Mouse (Mus musculus) frontal cortex, postnatal 14 days (tissue): ENCODE data around the gene Kif16b.
A peak's percentile ranks its signal among the peaks of the same experiment; 100 is the strongest.

Source experiments
- DNase-seq, 2 experiments: peaks; one replicate each; pipeline ENCODE4 v3.0.0; 2022; ENCODE audit warnings: low spot score in 2 of 2

Kif16b gene

DNA sequence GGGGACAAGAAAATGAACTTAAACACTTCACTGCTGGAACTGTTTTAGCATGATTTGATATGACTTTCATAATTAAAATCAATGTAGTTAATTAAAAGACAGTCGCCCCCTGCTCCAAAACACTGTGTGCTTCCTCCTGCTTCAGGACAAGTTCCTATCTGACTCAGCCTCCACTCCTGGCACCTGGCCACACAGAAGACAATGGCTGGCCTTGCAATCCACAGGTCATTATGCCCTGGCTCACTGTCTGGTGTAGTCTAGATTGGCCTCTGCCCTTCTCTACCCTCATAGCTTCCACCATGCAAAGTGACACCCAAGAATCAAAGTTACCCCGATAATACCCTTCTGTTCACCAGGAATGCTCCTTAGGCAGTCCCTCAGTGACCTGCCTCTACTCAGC is 26.8 kb downstream of the Kif16b start:
- no peak for DNase-seq

DNA sequence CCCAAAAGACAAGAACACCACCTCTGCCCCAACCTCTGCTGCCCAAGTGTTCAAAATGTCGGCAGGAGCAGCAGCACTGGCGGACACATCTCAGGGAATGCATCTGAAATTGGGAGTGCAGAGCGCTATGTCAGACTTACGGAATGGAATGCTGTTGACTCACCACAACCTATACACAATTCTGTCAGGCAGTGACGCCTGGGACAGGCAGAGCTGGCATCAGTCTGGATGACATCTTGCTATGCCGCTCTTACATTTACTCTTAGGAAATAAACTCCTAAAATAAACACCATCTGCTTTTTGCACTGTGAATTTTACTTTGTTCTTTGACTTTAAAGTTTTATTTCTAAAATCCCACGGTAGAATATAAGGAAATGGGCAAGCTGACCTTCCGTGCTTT is 31.3 kb downstream of the Kif16b start:
- DNase-seq = no peak

DNA sequence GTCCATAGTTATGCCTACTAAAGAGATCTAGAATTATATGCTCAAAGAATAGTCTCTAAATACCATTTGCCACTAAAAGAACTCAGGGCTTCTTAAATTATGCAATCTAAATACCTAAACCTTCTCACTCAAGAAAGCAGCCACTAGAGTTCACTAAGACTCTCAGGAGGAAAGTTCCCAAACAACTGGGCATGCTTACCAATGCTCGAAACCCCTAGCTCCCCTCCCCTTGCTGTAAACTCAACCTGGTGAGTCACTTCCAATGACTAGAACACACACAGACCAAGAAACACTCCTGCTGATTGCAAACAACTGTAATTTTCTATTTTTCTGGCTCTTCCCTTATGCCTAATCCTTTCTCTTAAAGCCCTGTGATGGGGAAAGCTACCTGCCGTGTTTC is 33.9 kb downstream of the Kif16b start:
- no peak for DNase-seq

DNA sequence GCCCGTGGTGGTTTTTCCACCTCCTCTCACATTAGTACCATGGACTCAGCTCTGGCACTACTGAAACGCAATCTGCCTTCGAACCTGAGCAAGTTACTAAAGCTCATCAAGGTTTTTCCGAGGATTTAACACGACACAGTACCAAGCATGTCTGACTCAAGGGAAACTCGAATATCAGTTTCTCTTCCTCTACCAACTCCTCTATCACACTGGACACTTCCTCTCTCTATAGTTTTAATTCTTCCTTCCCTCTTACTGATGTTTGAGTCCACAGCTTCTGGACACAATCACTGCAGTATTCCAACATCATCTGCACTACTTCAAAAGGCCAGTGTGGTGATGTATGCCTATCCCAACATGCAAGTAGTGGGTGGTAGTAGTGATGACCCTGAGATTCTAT is 40.3 kb downstream of the Kif16b start:
- DNase-seq = no peak

DNA sequence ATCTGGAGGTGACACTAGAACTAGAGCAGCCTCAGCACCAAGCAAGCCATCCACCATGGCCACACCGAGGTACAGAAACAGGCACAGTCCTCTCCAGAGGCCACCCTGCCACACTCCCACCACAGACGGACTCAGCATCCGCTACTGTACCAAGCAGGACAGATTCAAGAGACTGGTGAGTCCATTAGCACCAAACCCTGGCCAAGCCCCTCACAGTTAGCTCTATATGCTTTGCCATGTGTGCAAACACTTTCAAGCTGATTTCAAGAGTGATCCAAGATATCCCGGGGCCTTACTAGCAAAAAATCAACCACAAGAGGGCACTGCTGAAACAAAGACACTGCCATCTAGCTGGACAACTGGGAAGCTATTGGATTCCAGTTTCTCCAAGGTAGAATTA is 41.9 kb downstream of the Kif16b start:
- DNase-seq = peak in 1 of 2 experiments; percentile 53

DNA sequence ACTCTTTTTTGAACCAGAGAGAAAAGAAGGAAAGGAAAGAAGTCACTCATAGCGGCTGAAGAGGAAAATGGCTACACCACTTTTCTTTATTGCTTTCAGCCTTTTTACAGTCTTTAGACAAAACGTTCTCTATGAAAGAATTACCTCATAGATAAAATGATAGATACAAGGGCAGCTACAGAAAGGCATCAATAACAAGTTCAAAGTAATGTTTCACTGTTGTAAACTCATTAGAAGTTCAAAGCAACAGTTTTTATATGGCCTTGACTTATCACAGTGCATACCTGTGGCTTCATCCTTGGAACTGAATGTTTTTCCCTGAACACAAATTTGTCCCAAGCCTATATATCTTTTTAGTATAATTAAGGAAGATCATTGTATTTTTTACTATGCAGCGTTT is 62.6 kb downstream of the Kif16b start:
- no peak for DNase-seq

DNA sequence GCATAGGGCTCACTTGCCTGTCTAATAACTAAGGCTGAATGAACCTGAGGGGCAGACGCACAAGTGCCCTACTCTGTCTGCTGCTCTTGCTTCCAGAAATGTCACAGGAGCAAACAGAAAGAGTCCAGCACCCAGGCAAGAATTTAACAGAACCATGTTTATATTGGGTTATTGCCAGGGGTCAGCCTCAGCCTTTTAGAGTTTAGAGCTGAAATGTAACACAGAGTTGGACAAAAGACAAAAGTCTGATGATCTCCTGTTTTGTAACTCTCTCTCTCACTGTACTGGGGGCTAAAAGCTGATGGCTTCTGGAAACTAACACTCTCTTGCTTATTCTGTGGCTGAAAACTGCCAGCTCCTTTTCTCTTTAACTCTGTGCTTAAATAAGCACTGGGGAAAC is 63.2 kb downstream of the Kif16b start:
- no peak for DNase-seq

DNA sequence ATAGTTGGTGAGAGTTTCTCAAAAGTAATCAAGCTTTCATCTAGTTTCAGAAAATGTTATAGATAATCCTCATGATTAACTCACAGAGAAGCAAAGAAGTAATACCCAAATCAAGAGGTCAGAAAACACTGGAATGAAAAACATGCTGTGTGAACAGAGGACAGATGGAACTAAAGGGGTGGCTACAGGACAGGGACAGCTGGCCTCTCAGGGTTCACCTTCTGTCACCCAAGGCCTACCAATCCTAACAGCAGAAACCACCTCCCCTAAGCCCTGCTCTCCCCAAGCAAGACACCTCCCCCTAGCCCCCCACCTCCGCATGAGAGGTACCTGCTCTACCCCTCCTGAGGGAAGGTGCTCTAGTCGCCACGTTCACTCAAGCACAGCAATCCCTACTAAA is 66.6 kb downstream of the Kif16b start:
- DNase-seq = no peak

DNA sequence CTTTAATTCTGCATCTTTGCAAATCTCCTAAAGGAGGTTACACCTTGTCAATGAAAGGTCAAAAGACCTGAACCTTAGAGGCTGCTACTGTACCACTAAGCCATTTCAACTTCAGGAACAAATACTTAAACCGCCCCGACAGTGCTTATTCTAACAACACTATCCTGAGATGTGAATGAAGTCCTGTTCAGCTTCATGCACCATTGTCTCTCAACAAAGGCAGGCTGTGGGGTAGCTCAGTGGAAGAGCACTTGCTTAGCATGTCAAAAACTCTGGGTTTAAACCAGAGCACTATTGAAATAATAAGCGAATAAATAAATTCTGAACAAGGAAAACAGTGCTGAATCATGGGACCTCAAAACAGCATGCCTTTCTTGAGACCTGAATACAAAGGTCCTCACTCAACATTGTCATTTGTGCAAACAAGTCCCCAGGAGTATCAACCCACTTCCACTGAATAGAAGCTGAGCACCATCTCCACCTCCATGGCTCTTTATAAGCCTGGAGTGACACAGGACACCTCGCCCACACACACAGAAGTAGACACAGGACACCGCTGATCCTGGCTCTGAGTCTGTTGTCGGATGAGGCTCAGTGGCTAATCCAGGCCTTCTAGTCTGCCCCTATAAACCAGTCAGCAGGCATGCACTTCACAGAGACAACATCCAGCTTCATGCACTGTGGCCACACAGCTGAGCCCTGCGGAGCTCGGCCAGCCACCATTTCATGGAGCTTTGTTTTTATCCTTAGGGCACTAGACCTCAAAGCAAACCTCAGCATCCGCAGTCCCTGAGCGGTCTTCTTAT is 68.5 kb downstream of the Kif16b start:
- no peak for DNase-seq

DNA sequence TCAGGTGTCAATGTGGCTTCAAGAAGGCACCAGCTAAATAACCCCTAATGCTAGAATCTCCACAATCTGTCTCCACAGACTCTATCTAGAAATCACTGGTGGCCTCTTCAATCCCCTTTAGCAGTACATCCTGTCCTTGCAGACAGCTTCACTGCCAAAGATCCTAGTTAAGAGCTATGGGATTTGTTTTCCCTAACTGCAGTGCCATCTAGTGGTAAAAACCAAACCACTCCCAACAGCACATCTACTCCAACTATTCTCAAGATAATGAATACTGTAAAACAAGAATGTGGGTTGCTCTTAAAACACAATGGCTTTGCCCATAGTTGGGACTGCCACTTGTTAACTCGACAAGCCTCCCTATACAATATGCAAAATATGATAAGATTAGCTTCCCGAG is 88.3 kb downstream of the Kif16b start:
- peak in 1 of 2 experiments; percentile 14 for DNase-seq

DNA sequence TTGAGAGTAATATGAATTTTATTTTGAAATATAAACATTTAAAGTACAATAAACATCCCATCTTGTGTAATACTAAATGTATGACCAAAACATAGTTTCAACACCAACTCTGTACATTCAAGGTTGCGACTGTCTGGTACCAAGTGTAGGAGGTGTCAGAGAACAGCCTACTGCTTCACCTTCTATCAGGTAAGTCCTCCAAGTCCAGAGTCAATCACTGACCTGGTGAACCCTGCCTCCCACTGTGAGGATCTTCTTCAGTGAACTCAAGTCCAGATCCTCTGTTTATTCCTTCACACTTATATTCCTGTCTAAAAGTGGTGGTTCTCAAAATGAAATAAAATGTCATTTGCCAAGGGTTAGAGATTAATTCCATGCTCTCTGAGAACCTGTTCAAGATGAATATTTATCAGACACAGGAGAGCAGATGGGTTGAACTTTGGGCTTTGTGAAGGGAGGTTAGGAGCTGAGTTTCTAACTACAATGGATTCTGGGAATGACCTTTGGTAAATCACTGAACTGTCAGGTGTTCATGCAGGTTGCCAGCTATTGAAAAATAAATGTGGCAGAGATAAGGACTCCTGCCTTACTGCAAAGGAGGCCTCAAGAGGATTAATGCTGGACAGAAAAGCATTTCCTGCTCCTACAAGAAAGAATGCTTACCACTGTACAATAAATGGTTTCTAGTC is 97.4 kb downstream of the Kif16b start:
- no peak for DNase-seq

DNA sequence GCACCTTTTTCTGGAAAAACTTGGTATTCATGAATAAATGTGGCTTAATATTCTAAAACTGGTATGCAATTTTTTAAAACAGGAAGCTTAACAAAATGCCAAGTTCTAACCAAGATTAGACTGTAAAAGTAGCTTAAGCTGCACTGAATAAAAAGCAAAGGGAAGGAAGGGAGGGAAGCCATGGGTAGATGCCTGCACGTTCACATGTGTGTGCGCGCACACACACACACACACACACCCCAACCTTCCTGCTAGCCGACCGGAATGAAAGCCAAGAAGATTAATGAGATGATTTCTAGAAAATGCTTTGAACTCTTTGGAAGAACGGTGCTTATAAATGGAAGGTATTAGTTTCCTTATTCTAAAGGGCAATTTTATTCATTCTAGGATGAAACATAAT is 104.0 kb downstream of the Kif16b start:
- no peak for DNase-seq

DNA sequence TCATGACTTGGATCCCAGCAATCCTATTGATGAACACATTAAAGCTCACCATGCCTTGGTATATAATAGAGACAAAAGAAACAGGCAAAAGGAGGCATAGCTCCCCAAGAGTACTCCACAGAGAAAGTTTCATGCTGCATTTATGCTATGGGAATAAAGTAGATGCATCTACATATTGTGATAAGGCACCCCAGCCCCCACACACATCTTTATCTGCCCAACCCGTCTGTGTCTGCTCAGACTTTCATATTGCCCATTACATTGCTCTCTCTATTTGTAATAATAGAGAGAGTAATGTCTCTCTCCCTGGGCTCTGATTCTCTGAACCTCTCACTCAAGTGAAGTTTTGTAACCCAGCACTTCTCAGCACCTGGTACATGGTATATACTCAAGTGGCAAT is 126.0 kb downstream of the Kif16b start:
- no peak for DNase-seq

DNA sequence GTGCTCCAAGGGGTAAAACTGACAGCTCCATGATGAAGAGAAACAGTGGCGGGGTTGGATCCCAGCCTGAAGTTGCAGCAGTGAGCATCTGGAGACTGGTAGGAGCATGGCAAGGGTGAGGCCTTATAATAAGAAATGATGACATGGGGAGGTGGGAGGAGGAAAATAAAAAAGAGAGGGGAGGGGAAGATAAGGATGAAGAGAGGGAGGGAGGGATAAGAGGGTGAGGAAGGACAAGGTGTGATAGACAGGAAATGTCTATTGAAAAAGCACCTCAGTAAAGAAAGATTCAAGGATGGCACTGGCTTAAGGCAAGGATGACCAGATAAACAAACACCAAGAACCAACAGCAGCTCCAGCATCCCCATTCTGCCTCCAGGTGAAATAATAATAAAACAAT is 126.6 kb downstream of the Kif16b start:
- DNase-seq = no peak

DNA sequence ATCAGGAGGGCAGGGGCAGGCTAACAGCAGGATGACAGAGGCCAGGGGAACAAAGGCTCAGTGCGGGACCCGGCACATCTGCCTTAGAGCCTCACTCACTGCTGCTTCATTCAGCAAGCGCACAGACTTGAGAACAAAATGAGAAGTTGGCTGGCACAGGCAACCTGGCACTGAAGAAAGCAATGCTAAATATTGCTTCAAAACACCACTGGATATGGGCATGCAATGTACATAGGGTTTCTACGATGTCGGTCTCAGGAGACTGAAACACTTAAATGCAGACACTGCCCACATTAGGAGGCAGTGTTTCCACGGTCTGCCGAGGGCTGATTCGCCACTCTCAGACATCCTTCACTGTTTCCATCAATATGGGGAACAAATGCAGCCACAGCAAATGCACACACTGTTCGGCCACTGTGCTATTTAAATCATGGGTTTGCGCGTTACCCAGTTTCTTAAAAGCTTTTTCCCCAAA is 131.6 kb downstream of the Kif16b start:
- DNase-seq = peak in 1 of 2 experiments; percentile 20

DNA sequence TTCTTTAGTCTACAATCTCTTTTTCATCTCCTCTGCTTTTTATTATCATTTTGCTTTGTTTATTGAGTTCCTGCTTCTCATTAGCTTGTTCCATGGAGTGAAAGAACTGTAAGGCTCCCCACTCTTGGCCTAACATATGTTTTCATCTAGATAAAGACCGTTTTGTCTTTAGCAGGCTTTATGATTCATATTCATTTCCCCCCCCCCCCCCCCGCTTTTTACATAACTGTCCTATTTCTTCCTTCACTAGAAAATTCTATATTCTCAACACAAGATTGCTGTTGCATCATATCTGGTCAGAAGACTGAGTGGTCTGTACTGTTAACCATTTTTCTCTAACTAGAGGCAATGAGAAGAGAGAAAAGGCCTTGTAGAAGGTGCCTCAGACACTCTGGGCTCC is 137.1 kb downstream of the Kif16b start:
- DNase-seq = no peak

DNA sequence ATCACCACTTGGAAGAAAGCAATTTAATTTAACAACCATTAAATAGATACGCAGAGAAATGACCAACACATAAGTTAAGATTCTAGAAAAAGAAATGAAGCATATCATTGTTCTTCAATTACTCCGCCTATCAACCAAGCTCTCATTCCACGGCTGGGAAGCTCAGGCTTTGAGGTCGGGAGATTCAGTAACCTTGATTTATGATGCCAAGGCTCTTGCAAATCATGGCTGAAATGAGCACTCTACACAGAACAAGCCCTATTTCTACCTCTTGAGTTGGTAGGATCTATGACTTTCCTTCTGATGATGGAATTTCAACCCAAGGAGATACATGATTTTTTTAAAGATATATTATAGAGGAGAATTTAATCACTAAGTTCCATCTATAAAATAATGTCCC is 140.5 kb downstream of the Kif16b start:
- no peak for DNase-seq

DNA sequence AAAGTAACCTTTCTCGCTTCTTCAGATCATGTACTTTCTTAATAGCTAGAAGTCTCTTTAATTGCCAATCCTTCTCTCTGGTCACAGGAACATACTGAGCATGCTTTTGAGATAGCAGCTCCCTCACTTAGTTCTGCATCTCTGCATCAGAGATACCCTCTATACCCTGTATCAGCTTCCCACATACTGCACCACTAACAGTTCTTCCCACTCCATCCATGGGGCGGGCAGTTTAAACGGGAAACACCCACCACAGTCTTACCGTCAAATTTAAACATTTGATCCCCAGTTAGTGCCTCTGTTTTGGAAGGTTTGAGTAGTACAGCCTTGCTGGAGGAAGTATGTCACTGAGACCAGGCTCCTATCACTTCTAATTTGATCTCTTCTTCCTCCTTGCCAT is 142.1 kb downstream of the Kif16b start:
- DNase-seq = no peak

DNA sequence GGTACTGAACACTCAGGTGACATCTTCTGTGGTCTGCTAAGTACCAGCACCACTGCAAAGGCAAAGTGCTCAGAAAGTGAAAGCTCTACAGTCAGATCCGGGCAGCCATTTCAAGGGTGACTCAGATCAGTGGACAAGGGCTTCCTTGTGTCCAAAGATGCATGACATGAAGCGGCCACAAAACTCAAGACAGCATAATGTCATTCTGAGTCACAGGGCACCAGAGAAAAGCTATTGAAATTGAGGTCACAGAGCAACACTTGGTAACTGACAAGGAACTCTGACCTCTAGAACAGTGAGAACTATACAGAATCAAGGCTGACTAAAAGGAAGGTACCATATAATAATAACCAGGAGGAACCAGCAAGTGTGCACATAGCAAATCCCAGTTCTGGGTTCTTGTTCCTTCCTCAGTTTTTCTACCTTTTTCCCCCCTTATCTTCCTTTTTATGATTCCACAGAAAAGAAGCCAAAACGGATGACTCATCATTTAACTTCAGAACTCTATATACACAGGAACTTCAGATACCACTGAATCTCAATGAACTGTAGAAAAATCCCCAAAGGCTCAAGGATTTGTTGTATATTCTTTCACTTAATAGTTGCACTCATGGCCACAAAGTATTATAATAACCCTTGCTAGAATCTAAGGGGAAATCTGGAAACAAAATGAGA is 143.1 kb downstream of the Kif16b start:
- no peak for DNase-seq

DNA sequence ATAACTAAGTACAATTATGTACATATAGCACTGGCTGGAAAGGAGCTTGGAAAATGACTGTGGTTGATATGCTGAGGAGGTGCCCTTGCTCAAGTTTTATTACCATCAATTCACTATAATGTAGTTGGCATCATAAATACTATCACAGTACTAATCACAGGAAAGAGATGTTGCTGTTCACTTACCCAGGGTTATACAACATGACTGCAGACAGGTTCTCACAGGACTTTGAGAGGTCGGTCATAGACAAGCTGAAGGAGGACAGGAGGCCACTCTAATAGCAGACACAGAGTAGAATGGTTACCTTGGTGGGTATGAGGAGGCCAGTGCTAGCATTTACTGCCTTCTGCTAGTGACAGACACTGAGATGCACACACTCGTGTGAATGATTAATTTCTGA is 162.0 kb downstream of the Kif16b start:
- no peak for DNase-seq

DNA sequence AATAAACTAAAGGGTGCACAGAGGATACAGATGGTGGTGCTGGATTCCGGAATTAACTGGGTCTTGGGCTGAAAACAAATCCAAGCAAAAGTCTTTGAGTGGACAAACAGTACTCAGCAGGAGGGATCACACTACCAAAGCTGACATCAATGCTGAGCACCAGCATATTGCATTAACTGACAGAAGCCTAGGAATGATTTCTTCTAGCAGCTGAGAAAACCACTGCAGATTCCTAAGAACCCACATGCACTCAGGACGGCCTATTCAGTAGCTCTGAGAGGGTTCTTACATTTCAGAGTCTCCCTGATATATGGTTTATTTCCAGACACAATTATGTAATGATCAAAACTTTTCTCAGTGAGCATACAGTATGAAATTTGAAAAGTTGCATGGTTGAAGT is 162.8 kb downstream of the Kif16b start:
- no peak for DNase-seq

DNA sequence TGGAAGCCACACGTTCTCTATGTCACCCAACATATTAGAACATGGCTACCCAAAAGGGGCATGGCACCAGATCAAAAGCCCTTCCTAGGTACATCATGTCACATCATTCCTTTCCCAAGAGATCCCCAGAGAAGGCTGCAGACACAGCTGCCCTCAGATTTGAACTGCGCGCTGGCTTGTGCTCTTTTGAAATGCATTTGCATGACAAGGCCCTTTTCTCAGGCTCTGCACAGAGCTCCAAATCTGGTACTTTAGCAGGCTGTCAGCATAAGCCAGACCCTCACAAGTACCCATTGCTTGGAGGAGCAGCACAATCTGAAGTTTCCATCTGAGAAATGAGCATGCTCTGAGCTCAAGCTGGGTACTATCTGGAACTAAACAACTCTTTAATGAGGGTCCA is 165.6 kb downstream of the Kif16b start:
- no peak for DNase-seq

DNA sequence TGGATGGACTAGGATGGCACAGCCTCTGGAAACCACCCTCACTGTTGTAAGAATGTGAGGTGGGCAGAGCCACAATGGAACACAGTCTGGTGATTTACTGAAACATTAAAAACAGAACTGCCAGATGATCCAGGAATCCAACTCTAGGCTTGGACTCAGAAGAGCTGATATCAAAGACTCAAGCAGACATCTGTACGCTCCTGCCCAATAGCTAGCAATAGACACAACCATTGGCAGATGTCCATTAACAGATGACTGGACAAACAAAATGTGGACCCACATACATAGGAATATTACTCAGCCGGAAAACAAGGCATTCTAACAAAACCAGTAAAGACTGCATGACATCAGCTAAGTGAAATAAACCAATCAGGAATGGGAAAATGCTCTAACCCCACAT is 167.3 kb downstream of the Kif16b start:
- no peak for DNase-seq
